Mouse (Mus musculus) midbrain, embryonic 11.5 days (tissue): ENCODE measurements at regions not wholly inside any gene's neighbourhood (a gene's known extent, or its start where the extent isn't known, plus 50 kb on each side); places are given as distances from the start of the nearest gene placed in this dataset.

ENCODE experiments used
- ATAC-seq: fragments of 200-750 bp; cut with Nextera tagmentation; 2 replicates; pipeline ENCODE4 v1.8.0; 2017; ENCODE audit warnings: moderate TSS enrichment, moderate library complexity; ENCODE audit not compliant: low FRiP score
- DNase-seq: peaks from one replicate; pipeline ENCODE4 v3.0.0; 2015; ENCODE audit warnings: low spot score; ENCODE audit errors: missing footprints
- H3K27ac ChIP-seq: fragments of 300-500 bp; sonication (generic); 2 replicates; pipeline ENCODE4 v1.5.1; 2014; ENCODE audit warnings: low read depth, low read length
- H3K27me3 ChIP-seq: fragments of 300-500 bp; sonication (generic); 2 replicates; pipeline ENCODE4 v1.6.1; 2014; ENCODE audit warnings: mild to moderate bottlenecking, low read length, moderate library complexity, mixed read lengths; ENCODE audit not compliant: control insufficient read depth, insufficient read depth
- H3K36me3 ChIP-seq: fragments of 300-500 bp; sonication (generic); 2 replicates; pipeline ENCODE4 v1.6.1; 2014; ENCODE audit warnings: mild to moderate bottlenecking, low read length, moderate library complexity, mixed read lengths; ENCODE audit not compliant: control insufficient read depth, insufficient read depth
- H3K4me1 ChIP-seq: fragments of 300-500 bp; sonication (generic); 2 replicates; pipeline ENCODE4 v1.6.1; 2014; ENCODE audit warnings: low read length; ENCODE audit not compliant: control insufficient read depth, insufficient read depth
- H3K4me2 ChIP-seq: fragments of 300-500 bp; sonication (generic); 2 replicates; pipeline ENCODE4 v1.6.1; 2014; ENCODE audit warnings: mild to moderate bottlenecking, moderate library complexity
- H3K4me3 ChIP-seq: fragments of 300-500 bp; sonication (generic); 2 replicates; pipeline ENCODE4 v1.5.1; 2014; ENCODE audit warnings: low read depth, low read length
- H3K9ac ChIP-seq: fragments of 300-500 bp; sonication (generic); 2 replicates; pipeline ENCODE4 v1.6.1; 2014; ENCODE audit warnings: low read length
- H3K9me3 ChIP-seq: fragments of 300-500 bp; sonication (generic); 2 replicates; pipeline ENCODE4 v1.6.1; 2016; ENCODE audit warnings: low read length; ENCODE audit not compliant: control insufficient read depth
- WGBS: fragments of 180-500 bp; shearing (Covaris S2); extraction: QIAGEN DNeasy Blood & Tissue Kit; methylation state at CpG from one replicate; pipeline ENCODE4 v1.1.7; 2014; 5-methylcytosine and 5-hydroxymethylcytosine counted together

GRCm38 (mm10) chr4:9046030-9046429, 807.2 kb upstream of the Car8 start:
- no peaks in the 10 kb centered on the region for H3K9me3 ChIP-seq
- peak; percentile 33 for DNase-seq
- H3K9ac ChIP-seq, result no peak overlapping the region
- no peak overlapping the region for H3K4me2 ChIP-seq
- no peaks in the 10 kb centered on the region for H3K36me3 ChIP-seq
- no peaks in the 10 kb centered on the region for H3K4me1 ChIP-seq
- no peak for ATAC-seq
- no peak overlapping the region for H3K27ac ChIP-seq
- 91% methylated on average over 4 of the region's 4 CpGs for WGBS
- H3K27me3 ChIP-seq, result no peaks in the 10 kb centered on the region
- H3K4me3 ChIP-seq, result no peak overlapping the region

GRCm38 (mm10) chr4:9036005-9036404, 797.2 kb upstream of the Car8 start:
- peaks cover 3% of the 10 kb centered on the region for H3K4me1 ChIP-seq
- 94% methylated on average over 4 of the region's 4 CpGs for WGBS
- H3K9me3 ChIP-seq, result no peaks in the 10 kb centered on the region
- no peak overlapping the region for H3K4me2 ChIP-seq
- no peaks in the 10 kb centered on the region for H3K27me3 ChIP-seq
- no peak overlapping the region for H3K27ac ChIP-seq
- ATAC-seq (no peak), DNase-seq (no peak)
- H3K4me3 ChIP-seq, result no peak overlapping the region
- H3K36me3 ChIP-seq, result no peaks in the 10 kb centered on the region
- H3K9ac ChIP-seq, result no peak overlapping the region

- Histone ChIP-seq H3K4me2 (no peak overlapping the region), H3K27me3 (no peaks in the 10 kb centered on the region), H3K4me3 (no peak overlapping the region), H3K27ac (no peak overlapping the region), H3K4me1 (peaks cover 3% of the 10 kb centered on the region), H3K9ac (no peak overlapping the region), H3K36me3 (no peaks in the 10 kb centered on the region), H3K9me3 (no peaks in the 10 kb centered on the region)
- ATAC-seq (no peak), DNase-seq (peak; percentile 54)
- WGBS, result 89% methylated on average over 4 of the region's 4 CpGs
Measured at GRCm38 (mm10) chr4:9035350-9035749, 796.5 kb upstream of the Car8 start.

- Histone ChIP-seq H3K4me3 (no peak overlapping the region), H3K27ac (no peak overlapping the region), H3K4me1 (peaks cover 3% of the 10 kb centered on the region), H3K27me3 (no peaks in the 10 kb centered on the region), H3K9me3 (no peaks in the 10 kb centered on the region), H3K4me2 (no peak overlapping the region), H3K9ac (no peak overlapping the region), H3K36me3 (no peaks in the 10 kb centered on the region)
- no peak for ATAC-seq
- DNase-seq, result peak; percentile 65
- WGBS, result 61% methylated on average over 4 of the region's 4 CpGs
Measured at GRCm38 (mm10) chr4:9034280-9034679, 795.4 kb upstream of the Car8 start.

- Histone ChIP-seq H3K4me3 (no peak overlapping the region), H3K9me3 (no peaks in the 10 kb centered on the region), H3K9ac (no peak overlapping the region), H3K27ac (no peak overlapping the region), H3K36me3 (no peaks in the 10 kb centered on the region), H3K4me2 (no peak overlapping the region), H3K4me1 (peaks cover 3% of the 10 kb centered on the region), H3K27me3 (no peaks in the 10 kb centered on the region)
- ATAC-seq, result no peak
- peak; percentile 56 for DNase-seq
- WGBS, result 92% methylated on average over 6 of the region's 6 CpGs
Measured at GRCm38 (mm10) chr4:9033106-9033642, 794.3 kb upstream of the Car8 start.

GRCm38 (mm10) chr4:9031634-9032033, 792.8 kb upstream of the Car8 start:
- no peak for ATAC-seq
- Histone ChIP-seq H3K4me3 (no peak overlapping the region), H3K4me2 (no peak overlapping the region), H3K4me1 (peaks cover 5% of the 10 kb centered on the region), H3K36me3 (no peaks in the 10 kb centered on the region), H3K9ac (no peak overlapping the region), H3K27ac (no peak overlapping the region), H3K27me3 (no peaks in the 10 kb centered on the region), H3K9me3 (no peaks in the 10 kb centered on the region)
- DNase-seq, result no peak
- WGBS, result 40% methylated on average over 6 of the region's 6 CpGs

- Histone ChIP-seq H3K9ac (peak overlapping the region; percentile 69; the same call in 1 of the 2 replicates), H3K36me3 (no peaks in the 10 kb centered on the region), H3K27ac (peak overlapping the region; percentile 69), H3K4me3 (peak overlapping the region; percentile 37; the same call in 1 of the 2 replicates), H3K4me1 (peaks cover 5% of the 10 kb centered on the region), H3K4me2 (peak overlapping the region; percentile 89), H3K27me3 (no peaks in the 10 kb centered on the region), H3K9me3 (no peaks in the 10 kb centered on the region)
- DNase-seq, result peak; percentile 90
- 0 out of 2 replicates have a peak, but pooled peaks have one; percentile 20 for ATAC-seq
- WGBS, result 19% methylated on average over 6 of the region's 6 CpGs
Measured at GRCm38 (mm10) chr4:9028946-9029345, 790.1 kb upstream of the Car8 start.

- Histone ChIP-seq H3K36me3 (no peaks in the 10 kb centered on the region), H3K4me1 (peaks cover 5% of the 10 kb centered on the region), H3K9ac (peak overlapping the region; percentile 69), H3K9me3 (no peaks in the 10 kb centered on the region), H3K27me3 (no peaks in the 10 kb centered on the region), H3K27ac (peak overlapping the region; percentile 69), H3K4me3 (peak overlapping the region; percentile 37), H3K4me2 (peak overlapping the region; percentile 89)
- WGBS, result under 1% methylated on average over 12 of the region's 12 CpGs
- DNase-seq, result peak; percentile 94
- peak; percentile 57 for ATAC-seq
Measured at GRCm38 (mm10) chr4:9028475-9028874, 789.6 kb upstream of the Car8 start.

- DNase-seq (peak; percentile 99), ATAC-seq (peak; percentile 88)
- Histone ChIP-seq H3K9me3 (no peaks in the 10 kb centered on the region), H3K9ac (peak overlapping the region; percentile 69), H3K4me1 (peaks cover 5% of the 10 kb centered on the region), H3K4me2 (peak overlapping the region; percentile 89), H3K36me3 (no peaks in the 10 kb centered on the region), H3K4me3 (peak overlapping the region; percentile 37), H3K27ac (peak overlapping the region; percentile 69), H3K27me3 (no peaks in the 10 kb centered on the region)
- under 1% methylated on average over 30 of the region's 30 CpGs for whole genome bisulfite sequencing
Measured at GRCm38 (mm10) chr4:9027798-9028404, 789.1 kb upstream of the Car8 start.
